Comparison of ENCODE assay signal across 22 mouse cellular contexts in the genomic region with DNA sequence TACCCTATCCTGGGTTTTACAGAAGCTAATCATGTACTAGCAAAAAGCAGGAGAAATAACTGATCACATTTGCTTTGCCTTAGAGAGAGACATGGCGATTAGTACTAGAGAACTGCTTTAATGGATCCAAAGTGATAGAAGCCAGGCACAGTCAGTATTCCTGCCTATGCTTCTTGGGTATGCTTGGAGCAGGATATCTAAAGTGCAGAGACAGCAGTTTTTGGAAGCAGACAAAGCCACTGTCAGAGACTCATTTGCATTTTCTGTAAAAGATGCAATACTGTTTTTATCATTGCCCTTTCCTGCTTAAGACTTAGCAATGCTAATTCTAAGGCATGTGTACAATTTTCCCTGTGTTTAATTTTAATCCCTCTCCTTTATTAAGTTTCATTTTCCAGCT.
"Had no signal": no experiment of that assay in that cellular context is flagged by ENCODE, and none has a peak within 500 bp of the region (broad histone marks: within the 10 kb centered on the region; RNA-seq: fewer than 3 reads in every experiment).

No protein-coding gene starts in this region.

- H3K4me2 ChIP-seq: limb, embryonic 12.5 days; limb, embryonic 15.5 days; liver, embryonic 11.5 days; liver, embryonic 15.5 days; lung, embryonic 15.5 days; midbrain, embryonic 13.5 days; neural tube, embryonic 13.5 days; stomach, embryonic 15.5 days had no signal

- H3K4me3 ChIP-seq: limb, embryonic 12.5 days; limb, embryonic 15.5 days; liver, embryonic 15.5 days; lung, embryonic 15.5 days; megakaryocyte, embryonic 14.5 days; midbrain, embryonic 10.5 days; midbrain, embryonic 13.5 days; myocyte; neural tube, embryonic 13.5 days; stomach, embryonic 15.5 days had no signal

- H3K9ac ChIP-seq: limb, embryonic 12.5 days; limb, embryonic 15.5 days; liver, embryonic 15.5 days; lung, embryonic 15.5 days; midbrain, embryonic 13.5 days; neural tube, embryonic 13.5 days; stomach, embryonic 15.5 days had no signal

- H3K27me3 ChIP-seq: limb, embryonic 15.5 days; liver, embryonic 15.5 days; lung, embryonic 15.5 days; megakaryocyte, embryonic 14.5 days; midbrain, embryonic 13.5 days; neural tube, embryonic 13.5 days; stomach, embryonic 15.5 days had no signal

- DNase-seq: kidney, postnatal 14 days; kidney, postnatal 4 days; left cerebral cortex, postnatal 4 days; lung, adult 18-20 months; lung, postnatal 10 days; lung, postnatal 36 days; retina, postnatal 1 day; right cerebral cortex, postnatal 25 days; spleen, adult 18-20 months; thymus, postnatal 25 days had no signal

- ATAC-seq: midbrain, embryonic 13.5 days; midbrain, embryonic 16.5 days had no signal

- H3K36me3 ChIP-seq: limb, embryonic 12.5 days; limb, embryonic 15.5 days; liver, embryonic 15.5 days; lung, embryonic 15.5 days; midbrain, embryonic 10.5 days; midbrain, embryonic 13.5 days; neural tube, embryonic 13.5 days; stomach, embryonic 15.5 days had no signal

- H3K4me1 ChIP-seq: limb, embryonic 12.5 days; limb, embryonic 15.5 days; liver, embryonic 15.5 days; lung, embryonic 15.5 days; megakaryocyte, embryonic 14.5 days; midbrain, embryonic 10.5 days; midbrain, embryonic 13.5 days; stomach, embryonic 15.5 days had no signal

- H3K9me3 ChIP-seq: limb, embryonic 12.5 days; limb, embryonic 15.5 days; liver, embryonic 15.5 days; lung, embryonic 15.5 days; megakaryocyte, embryonic 14.5 days; midbrain, embryonic 10.5 days; midbrain, embryonic 13.5 days; neural tube, embryonic 13.5 days; stomach, embryonic 15.5 days had no signal

- H3K27ac ChIP-seq: limb, embryonic 12.5 days; limb, embryonic 15.5 days; liver, embryonic 15.5 days; lung, embryonic 15.5 days; midbrain, embryonic 10.5 days; midbrain, embryonic 13.5 days; neural tube, embryonic 13.5 days; stomach, embryonic 15.5 days had no signal
